Mouse (Mus musculus): ENCODE data around the gene Magi1. TPM values are rescaled to one million over a fixed set of nuclear protein-coding genes. Genes with fewer than 3 reads are reported as not detected.

Gene Magi1
- polyA plus RNA-seq, 1 experiment from 2014 or later, result 9.2 TPM

GRCm38 (mm10) chr6:93912003-93912581, 371.6 kb downstream of the Magi1 start:
- WGBS (ENCODE audit: insufficient replicate concordance), result 29% methylated on average over 8 of the region's 8 CpGs
- ATAC-seq (replicated peaks; ENCODE audit: insufficient number of reproducible peaks, low FRiP score, low TSS enrichment), result no peak
- no peaks in the 10 kb centered on the region for H3K36me3 ChIP-seq (ENCODE audit: control insufficient read depth, insufficient read depth, low read length)
- peaks cover 21% of the 10 kb centered on the region for H3K4me1 ChIP-seq (ENCODE audit: control insufficient read depth, insufficient read depth, low read length)
- no peaks in the 10 kb centered on the region for H3K27me3 ChIP-seq (ENCODE audit: control insufficient read depth, insufficient read depth, low read length)
- peak overlapping the region; percentile 40 for H3K4me3 ChIP-seq (ENCODE audit: low read depth, low read length)
- peak overlapping the region; percentile 72 for H3K4me2 ChIP-seq
- 0 out of 2 replicates have a peak overlapping the region, but pooled peaks have one; percentile 28 for H3K9ac ChIP-seq (ENCODE audit: low read depth, low read length)
- H3K27ac ChIP-seq (ENCODE audit: low read depth, low read length), result peak overlapping the region; percentile 64
- no peaks in the 10 kb centered on the region for H3K9me3 ChIP-seq (replicated peaks; ENCODE audit: control insufficient read depth, low read length)

- H3K27ac ChIP-seq (ENCODE audit: low read depth, low read length), result no peak overlapping the region
- H3K4me2 ChIP-seq, result peak overlapping the region; percentile 72
- WGBS (ENCODE audit: insufficient replicate concordance), result 36% methylated on average over 2 of the region's 2 CpGs
Measured at GRCm38 (mm10) chr6:93911420-93911819, 372.3 kb downstream of the Magi1 start.

GRCm38 (mm10) chr6:93909976-93910375, 373.7 kb downstream of the Magi1 start:
- Histone ChIP-seq H3K27me3 (ENCODE audit: control insufficient read depth, insufficient read depth, low read length) (no peaks in the 10 kb centered on the region), H3K27ac (ENCODE audit: low read depth, low read length) (no peak overlapping the region), H3K36me3 (ENCODE audit: control insufficient read depth, insufficient read depth, low read length) (no peaks in the 10 kb centered on the region), H3K9me3 (replicated peaks; ENCODE audit: control insufficient read depth, low read length) (no peaks in the 10 kb centered on the region), H3K4me1 (ENCODE audit: control insufficient read depth, insufficient read depth, low read length) (peaks cover 21% of the 10 kb centered on the region), H3K4me2 (no peak overlapping the region), H3K9ac (ENCODE audit: low read depth, low read length) (no peak overlapping the region), H3K4me3 (ENCODE audit: low read depth, low read length) (no peak overlapping the region)
- WGBS (ENCODE audit: insufficient replicate concordance), result 85% methylated on average over 4 of the region's 4 CpGs
- ATAC-seq (replicated peaks; ENCODE audit: insufficient number of reproducible peaks, low FRiP score, low TSS enrichment), result no peak

More at GRCm38 (mm10) chr6:93911420-93911819, 372.3 kb downstream of the Magi1 start:
- H3K9me3 ChIP-seq (replicated peaks; ENCODE audit: control insufficient read depth, low read length), result no peaks in the 10 kb centered on the region
- H3K36me3 ChIP-seq (ENCODE audit: control insufficient read depth, insufficient read depth, low read length), result no peaks in the 10 kb centered on the region
- H3K4me1 ChIP-seq (ENCODE audit: control insufficient read depth, insufficient read depth, low read length), result peaks cover 21% of the 10 kb centered on the region
- no peak overlapping the region for H3K9ac ChIP-seq (ENCODE audit: low read depth, low read length)
- no peak overlapping the region for H3K4me3 ChIP-seq (ENCODE audit: low read depth, low read length)
- no peaks in the 10 kb centered on the region for H3K27me3 ChIP-seq (ENCODE audit: control insufficient read depth, insufficient read depth, low read length)
- 0 out of 2 replicates have a peak, but pooled peaks have one; percentile 39 for ATAC-seq (replicated peaks; ENCODE audit: insufficient number of reproducible peaks, low FRiP score, low TSS enrichment)

- Histone ChIP-seq H3K9ac (ENCODE audit: low read depth, low read length) (no peak overlapping the region), H3K4me3 (ENCODE audit: low read depth, low read length) (no peak overlapping the region), H3K27ac (ENCODE audit: low read depth, low read length) (no peak overlapping the region), H3K4me2 (no peak overlapping the region), H3K27me3 (ENCODE audit: control insufficient read depth, insufficient read depth, low read length) (no peaks in the 10 kb centered on the region), H3K36me3 (ENCODE audit: control insufficient read depth, insufficient read depth, low read length) (no peaks in the 10 kb centered on the region), H3K9me3 (replicated peaks; ENCODE audit: control insufficient read depth, low read length) (no peaks in the 10 kb centered on the region), H3K4me1 (ENCODE audit: control insufficient read depth, insufficient read depth, low read length) (no peaks in the 10 kb centered on the region)
- 66% methylated on average over 2 of the region's 2 CpGs for WGBS (ENCODE audit: insufficient replicate concordance)
- no peak for ATAC-seq (replicated peaks; ENCODE audit: insufficient number of reproducible peaks, low FRiP score, low TSS enrichment)
Measured at GRCm38 (mm10) chr6:93904987-93905386, 378.7 kb downstream of the Magi1 start.

DNA sequence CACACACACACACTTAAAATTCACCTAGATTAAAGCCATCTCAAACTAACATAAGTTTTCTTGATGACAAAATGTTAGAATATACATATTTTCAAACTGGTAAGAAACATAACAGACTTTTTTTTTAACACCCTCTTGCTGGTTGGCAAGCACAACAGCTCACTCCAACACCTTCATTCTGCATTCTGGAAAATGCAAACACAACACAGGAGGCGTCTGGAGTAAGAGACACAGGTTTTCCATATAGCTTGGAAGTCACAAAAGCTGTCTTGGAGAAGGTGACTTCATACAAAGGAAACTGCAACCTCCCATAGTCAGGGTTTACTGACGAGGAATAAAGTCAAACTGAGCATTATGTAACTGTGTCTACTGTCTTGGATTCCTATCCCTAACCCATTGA, 381.5 kb downstream of the Magi1 start:
- no peaks in the 10 kb centered on the region for H3K36me3 ChIP-seq (ENCODE audit: control insufficient read depth, insufficient read depth, low read length)
- no peaks in the 10 kb centered on the region for H3K4me1 ChIP-seq (ENCODE audit: control insufficient read depth, insufficient read depth, low read length)
- no peak overlapping the region for H3K27ac ChIP-seq (ENCODE audit: low read depth, low read length)
- H3K9me3 ChIP-seq (replicated peaks; ENCODE audit: control insufficient read depth, low read length), result no peaks in the 10 kb centered on the region
- ATAC-seq (replicated peaks; ENCODE audit: insufficient number of reproducible peaks, low FRiP score, low TSS enrichment), result no peak
- WGBS (ENCODE audit: insufficient replicate concordance), result 83% methylated on average over 2 of the region's 2 CpGs
- no peak overlapping the region for H3K9ac ChIP-seq (ENCODE audit: low read depth, low read length)
- H3K4me3 ChIP-seq (ENCODE audit: low read depth, low read length), result no peak overlapping the region
- no peaks in the 10 kb centered on the region for H3K27me3 ChIP-seq (ENCODE audit: control insufficient read depth, insufficient read depth, low read length)
- no peak overlapping the region for H3K4me2 ChIP-seq

DNA sequence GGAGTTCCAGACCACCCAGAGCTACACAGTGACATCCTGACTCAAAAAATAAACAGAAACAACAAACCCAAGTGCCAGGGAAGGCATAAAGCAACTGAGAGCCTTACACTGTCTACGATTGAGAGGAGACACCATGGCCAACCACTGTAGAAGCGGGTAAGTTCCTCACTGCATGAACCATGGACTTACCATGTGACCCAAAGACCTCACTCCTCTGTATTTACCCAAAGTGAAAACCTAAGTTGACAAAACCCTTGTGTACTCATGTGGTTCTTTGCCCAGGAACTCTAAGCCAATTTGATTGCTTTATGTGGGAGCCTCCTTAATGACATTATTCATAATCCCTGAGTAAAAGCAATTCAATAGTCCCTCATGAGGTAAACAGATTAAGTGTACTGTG, 382.3 kb downstream of the Magi1 start:
- Histone ChIP-seq H3K27me3 (ENCODE audit: control insufficient read depth, insufficient read depth, low read length) (no peaks in the 10 kb centered on the region), H3K27ac (ENCODE audit: low read depth, low read length) (no peak overlapping the region), H3K4me2 (no peak overlapping the region), H3K9me3 (replicated peaks; ENCODE audit: control insufficient read depth, low read length) (no peaks in the 10 kb centered on the region), H3K4me1 (ENCODE audit: control insufficient read depth, insufficient read depth, low read length) (no peaks in the 10 kb centered on the region), H3K36me3 (ENCODE audit: control insufficient read depth, insufficient read depth, low read length) (no peaks in the 10 kb centered on the region), H3K4me3 (ENCODE audit: low read depth, low read length) (no peak overlapping the region), H3K9ac (ENCODE audit: low read depth, low read length) (no peak overlapping the region)
- WGBS (ENCODE audit: insufficient replicate concordance), result 86% methylated on average over 2 of the region's 2 CpGs
- no peak for ATAC-seq (replicated peaks; ENCODE audit: insufficient number of reproducible peaks, low FRiP score, low TSS enrichment)

DNA sequence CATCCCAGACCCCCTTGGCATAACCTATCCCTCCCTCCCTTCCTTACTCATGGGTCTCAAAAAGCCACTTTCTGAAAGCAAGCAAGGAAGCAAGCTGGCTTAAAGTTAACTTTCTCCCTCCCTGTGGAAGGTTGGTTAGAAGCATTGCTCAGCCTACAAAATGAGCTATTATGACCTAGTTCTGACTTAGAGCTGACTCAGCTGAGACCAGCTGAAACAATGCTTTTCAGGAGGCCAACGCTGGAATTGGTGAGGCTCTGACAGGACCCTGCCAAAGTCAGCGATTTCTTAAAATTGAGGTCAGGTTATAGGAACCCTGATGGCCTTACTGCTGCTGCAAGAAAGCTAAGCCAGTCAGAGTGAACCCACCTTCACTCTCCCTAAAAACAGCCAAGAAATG, 386.2 kb downstream of the Magi1 start:
- H3K4me3 ChIP-seq (ENCODE audit: low read depth, low read length), result no peak overlapping the region
- no peaks in the 10 kb centered on the region for H3K36me3 ChIP-seq (ENCODE audit: control insufficient read depth, insufficient read depth, low read length)
- 85% methylated on average over 2 of the region's 2 CpGs for WGBS (ENCODE audit: insufficient replicate concordance)
- H3K27ac ChIP-seq (ENCODE audit: low read depth, low read length), result no peak overlapping the region
- H3K4me2 ChIP-seq, result no peak overlapping the region
- H3K9me3 ChIP-seq (replicated peaks; ENCODE audit: control insufficient read depth, low read length), result no peaks in the 10 kb centered on the region
- H3K4me1 ChIP-seq (ENCODE audit: control insufficient read depth, insufficient read depth, low read length), result peaks cover 2% of the 10 kb centered on the region; the same call in 1 of the 2 replicates
- no peaks in the 10 kb centered on the region for H3K27me3 ChIP-seq (ENCODE audit: control insufficient read depth, insufficient read depth, low read length)
- ATAC-seq (replicated peaks; ENCODE audit: insufficient number of reproducible peaks, low FRiP score, low TSS enrichment), result no peak
- no peak overlapping the region for H3K9ac ChIP-seq (ENCODE audit: low read depth, low read length)

DNA sequence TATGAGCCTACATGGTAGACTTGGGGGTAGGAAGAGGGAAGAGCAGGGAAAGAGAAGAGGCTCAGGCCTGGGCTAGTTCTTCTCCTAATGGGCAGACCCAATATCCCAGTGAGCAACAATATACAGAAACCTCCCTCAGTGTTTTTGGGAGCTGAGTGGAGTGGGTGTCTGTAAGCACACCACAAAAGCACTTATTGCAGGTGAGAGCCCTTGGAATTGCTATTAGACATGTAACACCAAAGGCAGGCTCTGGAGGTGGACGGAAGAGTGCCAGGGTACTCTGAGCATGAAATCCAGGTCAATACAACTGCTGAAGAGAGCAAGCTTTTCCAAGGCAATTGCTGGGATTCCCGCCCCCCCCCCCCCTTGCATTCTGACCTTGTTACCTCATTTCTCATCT, 388.0 kb downstream of the Magi1 start:
- no peak overlapping the region for H3K9ac ChIP-seq (ENCODE audit: low read depth, low read length)
- no peak overlapping the region for H3K4me3 ChIP-seq (ENCODE audit: low read depth, low read length)
- H3K27me3 ChIP-seq (ENCODE audit: control insufficient read depth, insufficient read depth, low read length), result no peaks in the 10 kb centered on the region
- H3K4me2 ChIP-seq, result no peak overlapping the region
- no peaks in the 10 kb centered on the region for H3K36me3 ChIP-seq (ENCODE audit: control insufficient read depth, insufficient read depth, low read length)
- WGBS (ENCODE audit: insufficient replicate concordance), result 61% methylated on average over 2 of the region's 2 CpGs
- H3K9me3 ChIP-seq (replicated peaks; ENCODE audit: control insufficient read depth, low read length), result no peaks in the 10 kb centered on the region
- ATAC-seq (replicated peaks; ENCODE audit: insufficient number of reproducible peaks, low FRiP score, low TSS enrichment), result no peak
- peaks cover 2% of the 10 kb centered on the region; the same call in 1 of the 2 replicates for H3K4me1 ChIP-seq (ENCODE audit: control insufficient read depth, insufficient read depth, low read length)
- H3K27ac ChIP-seq (ENCODE audit: low read depth, low read length), result no peak overlapping the region

- Histone ChIP-seq H3K4me2 (no peak overlapping the region), H3K9ac (ENCODE audit: low read depth, low read length) (no peak overlapping the region), H3K9me3 (replicated peaks; ENCODE audit: control insufficient read depth, low read length) (no peaks in the 10 kb centered on the region), H3K4me3 (ENCODE audit: low read depth, low read length) (no peak overlapping the region), H3K4me1 (ENCODE audit: control insufficient read depth, insufficient read depth, low read length) (peaks cover 2% of the 10 kb centered on the region; the same call in 1 of the 2 replicates), H3K36me3 (ENCODE audit: control insufficient read depth, insufficient read depth, low read length) (no peaks in the 10 kb centered on the region), H3K27me3 (ENCODE audit: control insufficient read depth, insufficient read depth, low read length) (no peaks in the 10 kb centered on the region), H3K27ac (ENCODE audit: low read depth, low read length) (no peak overlapping the region)
- no peak for ATAC-seq (replicated peaks; ENCODE audit: insufficient number of reproducible peaks, low FRiP score, low TSS enrichment)
- 60% methylated on average over 7 of the region's 7 CpGs for WGBS (ENCODE audit: insufficient replicate concordance)
Measured at GRCm38 (mm10) chr6:93893956-93894355, 389.8 kb downstream of the Magi1 start.
